Mouse (Mus musculus) frontal cortex, adult (tissue): ENCODE results near the gene Rpl31.

Source experiments
- ATAC-seq: cut with Nextera tagmentation; 2 replicates; pipeline ENCODE4 v1.9.2; 2017; ENCODE audit warnings: mild to moderate bottlenecking, moderate library complexity, mixed read lengths; ENCODE audit not compliant: low TSS enrichment

Gene Rpl31

GRCm38 (mm10) chr1:39367045-39367444 is 597 bp upstream of the Rpl31 start:
- ATAC-seq, result peak; percentile 10; the same call in 1 of the 2 replicates

GRCm38 (mm10) chr1:39368267-39368841 is 712 bp downstream of the Rpl31 start:
- peak; percentile 20; the same call in 1 of the 2 replicates for ATAC-seq

- ATAC-seq, result no peak
These were observed 2.8 kb downstream of the Rpl31 start for GRCm38 (mm10) chr1:39370431-39370830.

GRCm38 (mm10) chr1:39372220-39372843 is 4.7 kb downstream of the Rpl31 start:
- ATAC-seq, result no peak

- no peak for ATAC-seq
These were observed 5.7 kb downstream of the Rpl31 start for GRCm38 (mm10) chr1:39373378-39373777.

- ATAC-seq, result peak; percentile 53
These were observed 6.7 kb downstream of the Rpl31 start for GRCm38 (mm10) chr1:39374231-39374809.

GRCm38 (mm10) chr1:39376121-39376520 is 8.5 kb downstream of the Rpl31 start:
- ATAC-seq, result no peak

GRCm38 (mm10) chr1:39376726-39377240 is 9.1 kb downstream of the Rpl31 start:
- no peak for ATAC-seq

- ATAC-seq, result no peak
These were observed 10.9 kb downstream of the Rpl31 start for GRCm38 (mm10) chr1:39378540-39378939.

- ATAC-seq, result no peak
These were observed 11.4 kb downstream of the Rpl31 start for GRCm38 (mm10) chr1:39379021-39379420.

- no peak for ATAC-seq
These were observed 13.4 kb downstream of the Rpl31 start for GRCm38 (mm10) chr1:39381017-39381416.

- ATAC-seq, result no peak
These were observed 17.3 kb downstream of the Rpl31 start for GRCm38 (mm10) chr1:39384914-39385313.

GRCm38 (mm10) chr1:39386456-39386855 is 18.8 kb downstream of the Rpl31 start:
- ATAC-seq, result no peak

- 0 out of 2 replicates have a peak, but pooled peaks have one; percentile 34 for ATAC-seq
These were observed 19.9 kb downstream of the Rpl31 start for GRCm38 (mm10) chr1:39387497-39387896.

GRCm38 (mm10) chr1:39388163-39388562 is 20.5 kb downstream of the Rpl31 start:
- ATAC-seq, result no peak

- ATAC-seq, result no peak
These were observed 21.7 kb downstream of the Rpl31 start for GRCm38 (mm10) chr1:39389338-39389737.

GRCm38 (mm10) chr1:39391652-39392051 is 24.0 kb downstream of the Rpl31 start:
- ATAC-seq, result no peak

GRCm38 (mm10) chr1:39392189-39392588 is 24.5 kb downstream of the Rpl31 start:
- peak; percentile 83 for ATAC-seq

GRCm38 (mm10) chr1:39393217-39393867 is 25.7 kb downstream of the Rpl31 start:
- no peak for ATAC-seq

GRCm38 (mm10) chr1:39394096-39394495 is 26.5 kb downstream of the Rpl31 start:
- ATAC-seq, result no peak

- ATAC-seq, result no peak
These were observed 27.0 kb downstream of the Rpl31 start for GRCm38 (mm10) chr1:39394650-39395049.

GRCm38 (mm10) chr1:39396347-39396746 is 28.7 kb downstream of the Rpl31 start:
- ATAC-seq, result no peak

- ATAC-seq, result no peak
These were observed 30.6 kb downstream of the Rpl31 start for GRCm38 (mm10) chr1:39398284-39398683.
